Mouse (Mus musculus): ENCODE measurements at regions not wholly inside any gene's neighbourhood (a gene's known extent, or its start where the extent isn't known, plus 50 kb on each side); places are given as distances from the start of the nearest gene placed in this dataset.

DNA sequence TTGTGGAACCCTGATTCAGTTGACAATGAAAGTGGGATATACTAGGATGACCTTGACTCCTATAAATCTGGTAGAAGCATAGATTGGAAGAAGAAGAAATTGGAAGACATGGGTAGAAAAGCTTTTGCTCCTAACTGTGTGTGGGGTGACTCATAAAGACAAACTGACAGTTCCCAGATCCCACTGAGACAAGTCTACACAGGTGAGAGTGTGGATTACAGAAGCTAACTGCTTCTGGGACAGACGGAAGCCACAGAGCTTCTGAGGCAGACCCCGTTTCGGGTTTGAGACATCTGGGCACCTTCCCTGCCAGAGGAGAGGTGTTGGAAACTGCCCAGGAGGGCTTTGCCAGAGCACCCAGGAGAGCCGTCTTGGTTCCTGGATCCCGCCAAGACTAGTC is 204.7 kb upstream of the Fam98a start:
- in situ Hi-C loops (cut with MboI, MseI) = no loop called here

DNA sequence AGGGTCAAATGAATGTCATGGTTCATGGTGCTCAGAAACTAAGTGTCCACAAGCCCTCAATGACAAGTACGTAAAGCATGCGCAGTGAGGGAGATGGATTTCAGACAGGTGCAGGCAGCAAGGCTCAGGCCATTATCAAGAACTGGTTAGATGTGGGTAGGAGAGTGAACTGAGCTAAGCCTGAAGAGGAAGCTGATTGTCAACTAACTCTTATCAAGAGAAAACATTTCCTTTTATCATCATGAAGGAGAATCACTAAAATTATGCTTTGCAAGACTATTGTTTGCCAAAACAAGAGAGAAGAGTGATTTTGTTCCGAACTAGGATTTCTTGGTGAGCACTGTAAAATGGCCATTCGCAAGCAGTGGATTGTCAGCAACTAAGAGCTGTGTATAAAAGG is 164.7 kb upstream of the Fam98a start:
- in situ Hi-C loops (cut with MboI, MseI) = no loop called here

DNA sequence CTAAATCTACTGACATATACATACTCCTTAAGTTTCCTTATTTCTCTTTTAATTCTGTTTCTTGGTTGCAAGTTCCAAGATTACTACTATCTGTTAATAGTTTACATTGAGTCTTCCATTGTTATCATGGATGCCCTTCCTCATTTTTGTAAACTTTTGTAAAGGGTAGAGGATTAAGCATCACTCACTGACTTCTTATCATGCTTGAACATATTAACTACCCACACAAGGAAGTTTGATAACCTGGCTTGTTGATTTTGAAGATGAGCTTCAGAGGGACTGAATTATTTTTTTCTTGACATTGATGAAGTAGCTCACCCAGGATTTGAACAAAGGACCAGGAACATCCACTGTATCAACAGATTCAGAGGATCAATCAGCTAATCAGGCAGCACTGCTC is 162.8 kb upstream of the Fam98a start:
- in situ Hi-C loops (cut with MboI, MseI) = no loop called here

GRCm38 (mm10) chr17:75714059-75714458 is 162.3 kb upstream of the Fam98a start:
- in situ Hi-C loops (cut with MboI, MseI) = no loop called here

GRCm38 (mm10) chr17:75707687-75708086 is 155.9 kb upstream of the Fam98a start:
- in situ Hi-C loops (cut with MboI, MseI) = no loop called here

DNA sequence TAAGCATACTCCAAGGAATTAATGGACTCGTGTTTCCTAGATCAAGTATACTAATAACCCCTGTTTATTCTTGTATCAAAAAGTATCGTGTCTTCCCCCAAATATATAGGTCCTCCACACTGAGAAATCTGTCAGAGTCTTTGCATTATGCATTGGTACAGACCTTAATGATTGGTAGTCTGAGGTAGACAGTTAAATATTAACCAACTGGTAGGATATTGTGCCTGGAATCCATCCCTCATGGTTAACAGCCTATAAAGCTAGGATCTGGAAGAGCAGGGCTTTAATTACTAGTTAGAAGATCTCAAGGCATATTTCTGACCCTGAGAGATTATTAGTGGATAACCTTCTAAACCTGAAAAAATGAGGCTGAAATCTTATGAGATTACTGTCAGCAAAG is 153.6 kb upstream of the Fam98a start:
- in situ Hi-C loops (cut with MboI, MseI) = no loop called here

- in situ Hi-C loops (cut with MboI, MseI) = no loop called here
These were observed 152.1 kb upstream of the Fam98a start for GRCm38 (mm10) chr17:75703865-75704264.

DNA sequence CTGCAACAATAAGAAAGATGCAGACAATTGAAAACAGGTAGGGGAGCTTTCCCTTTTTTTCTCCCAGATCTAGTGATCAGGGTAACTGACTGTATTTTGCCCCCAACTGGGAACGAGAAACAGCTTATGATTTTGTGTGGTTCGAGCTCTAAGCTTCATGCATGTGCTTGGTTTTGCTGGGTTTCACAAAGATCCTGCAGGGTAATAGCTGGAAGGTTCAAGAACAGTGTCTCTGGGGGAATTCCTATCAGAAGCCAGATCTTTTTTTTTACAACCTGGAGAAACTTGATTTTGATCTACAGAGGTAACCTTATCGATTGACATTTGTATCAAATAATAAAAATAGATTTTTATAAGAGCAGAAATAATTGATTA is 145.0 kb upstream of the Fam98a start:
- in situ Hi-C loops (cut with MboI, MseI) = no loop called here

DNA sequence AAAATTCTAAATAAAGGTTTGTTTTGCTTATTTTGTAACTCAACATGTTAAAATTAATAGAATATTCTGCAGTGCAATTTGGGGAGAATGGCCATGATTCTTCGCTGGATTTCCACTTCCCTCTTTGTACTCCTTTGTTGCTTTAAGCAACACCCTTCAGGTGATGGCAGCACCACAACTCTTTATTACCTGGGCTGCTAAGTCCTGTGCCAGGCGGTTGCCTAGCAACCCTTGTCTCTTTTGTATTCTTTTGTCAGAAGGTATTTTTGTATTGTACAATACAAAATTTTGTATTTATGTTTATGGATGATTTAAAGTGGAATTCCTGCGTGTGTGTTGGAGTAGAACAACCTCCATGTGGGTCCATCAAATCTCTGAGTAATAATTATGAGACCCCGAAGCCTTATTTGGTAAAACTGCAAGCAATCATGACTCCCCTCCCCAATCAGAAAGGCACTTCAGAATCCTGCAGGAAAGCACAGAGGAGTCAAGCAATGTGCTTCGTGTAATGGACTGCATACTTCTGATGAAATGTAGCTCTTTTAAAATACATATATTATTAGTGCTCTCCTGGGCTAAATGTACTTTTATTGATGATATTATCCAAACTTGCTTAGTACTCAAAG is 144.5 kb upstream of the Fam98a start:
- in situ Hi-C loops (cut with MboI, MseI) = no loop called here

DNA sequence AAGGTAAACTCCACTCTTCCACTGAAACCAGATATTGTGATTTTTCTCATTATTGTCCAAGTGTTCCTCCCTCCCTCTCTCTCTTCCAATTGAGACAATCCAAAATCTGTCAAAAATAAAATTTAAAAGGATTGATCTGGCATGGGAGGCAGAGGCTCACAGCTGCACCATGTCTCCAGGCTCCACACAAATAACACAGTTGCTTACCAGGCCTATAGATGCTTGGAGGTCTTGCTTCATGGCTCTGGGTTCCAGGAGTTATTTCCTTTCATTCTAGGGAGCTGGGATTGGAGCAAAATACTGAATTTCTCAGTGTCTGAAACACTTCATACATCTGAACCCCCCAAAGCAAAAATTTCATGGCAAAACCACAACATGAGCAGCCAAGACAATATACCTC is 134.2 kb upstream of the Fam98a start:
- in situ Hi-C loops (cut with MboI, MseI) = no loop called here

GRCm38 (mm10) chr17:75646982-75647381 is 95.2 kb upstream of the Fam98a start:
- in situ Hi-C loops (cut with MboI, MseI) = no loop called here

GRCm38 (mm10) chr17:75644698-75645097 is 93.0 kb upstream of the Fam98a start:
- in situ Hi-C loops (cut with MboI, MseI) = no loop called here

DNA sequence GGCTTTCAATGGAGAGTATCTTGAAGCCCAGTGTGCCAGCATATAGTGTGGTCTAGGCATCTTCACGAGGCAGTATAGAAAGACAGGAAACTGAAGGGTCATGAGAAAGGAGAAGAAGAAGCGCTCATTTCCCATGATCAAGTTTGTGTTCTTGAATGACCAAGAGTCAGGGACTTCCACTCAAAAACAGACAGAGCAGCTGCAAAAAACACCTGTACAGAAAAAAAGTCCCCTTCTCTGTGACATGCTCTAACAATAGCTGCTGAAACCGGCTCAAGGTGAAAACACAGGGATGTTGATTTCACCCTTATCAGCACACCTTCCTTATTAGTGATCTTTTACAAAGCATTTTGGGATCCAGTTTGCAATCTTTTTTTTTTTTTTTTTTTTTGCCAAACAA is 90.6 kb upstream of the Fam98a start:
- in situ Hi-C loops (cut with MboI, MseI) = no loop called here

DNA sequence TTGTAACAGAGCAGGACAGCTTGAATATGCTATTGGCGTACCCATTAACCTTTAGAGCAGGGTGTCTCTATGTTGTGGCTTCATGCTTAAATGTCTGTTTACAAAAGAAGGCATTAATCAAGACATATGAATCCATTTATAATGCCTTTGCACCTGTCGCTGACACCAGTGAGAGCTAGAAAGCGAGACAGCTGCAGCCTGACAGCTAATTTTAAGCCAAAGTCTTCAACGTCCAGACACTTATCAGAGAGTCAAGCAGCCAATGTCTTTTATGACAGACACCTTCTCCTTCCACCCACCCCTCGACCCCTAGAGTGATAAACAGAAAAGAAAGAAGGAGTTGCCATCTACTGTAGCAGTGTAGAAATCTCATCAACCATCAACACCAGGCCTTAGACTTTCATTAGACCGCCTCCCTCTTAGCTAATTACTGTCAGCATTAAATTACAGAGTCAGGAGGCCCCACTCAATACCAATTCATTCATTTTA is 89.3 kb upstream of the Fam98a start:
- in situ Hi-C loops (cut with MboI, MseI) = no loop called here

DNA sequence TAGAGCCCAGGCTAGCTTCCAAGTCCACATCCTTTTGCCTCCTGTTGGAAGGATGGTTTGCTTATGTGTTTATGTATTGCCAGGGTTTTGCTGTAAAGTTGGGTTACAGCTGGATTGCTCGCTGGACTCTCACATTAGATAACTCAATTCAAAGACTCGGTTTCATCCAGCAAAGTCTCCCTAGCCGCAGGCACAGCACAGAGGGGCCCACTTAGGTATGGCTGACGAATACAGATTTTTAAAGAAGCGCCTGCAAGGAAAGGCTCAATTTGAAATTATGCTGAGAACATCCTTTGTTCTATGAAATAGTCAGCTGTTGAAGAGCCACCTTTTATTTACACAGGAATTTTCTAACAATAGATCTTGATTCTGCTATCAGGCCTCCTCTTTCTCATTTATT is 88.8 kb upstream of the Fam98a start:
- in situ Hi-C loops (cut with MboI, MseI) = no loop called here

DNA sequence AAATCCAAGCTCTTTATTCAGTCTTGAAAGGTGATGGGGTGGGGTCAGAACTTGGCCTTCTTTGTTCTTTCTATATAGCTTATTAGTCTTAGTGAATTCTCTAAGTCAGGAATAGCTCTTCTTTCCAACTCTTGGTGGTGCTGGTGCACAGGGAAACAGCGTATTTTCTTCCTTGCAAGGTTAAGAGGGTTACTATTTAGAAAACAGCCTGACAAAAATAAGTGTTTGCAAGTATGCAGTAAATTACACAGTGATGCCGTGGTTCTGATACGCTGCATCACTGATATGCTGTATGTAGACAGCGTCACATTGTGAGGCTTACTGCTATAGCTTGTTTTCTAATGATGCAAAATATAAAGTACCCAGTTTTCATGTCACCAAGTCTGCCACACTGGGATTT is 78.1 kb upstream of the Fam98a start:
- in situ Hi-C loops (cut with MboI, MseI) = no loop called here

DNA sequence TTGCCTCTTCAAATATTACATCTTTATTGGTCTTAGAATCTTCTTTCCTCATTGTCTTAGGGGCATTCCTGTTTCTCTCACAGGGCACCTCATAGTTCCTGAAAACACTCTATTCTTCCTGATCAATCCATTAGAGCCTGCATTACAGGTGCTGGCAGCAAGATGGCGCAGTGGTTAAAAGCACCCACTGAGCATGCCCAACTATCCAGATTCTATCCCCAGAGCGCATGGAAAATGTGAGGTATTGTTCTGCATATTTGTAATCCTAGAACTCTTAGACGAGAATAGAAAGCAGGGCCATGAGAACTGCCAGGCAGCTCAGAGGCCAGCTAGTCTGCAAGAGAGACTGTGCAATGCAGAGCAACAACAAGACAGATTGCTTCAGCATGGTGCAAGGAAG is 67.7 kb upstream of the Fam98a start:
- in situ Hi-C loops (cut with MboI, MseI) = no loop called here

GRCm38 (mm10) chr17:75618514-75618913 is 66.8 kb upstream of the Fam98a start:
- in situ Hi-C loops (cut with MboI, MseI) = no loop called here

DNA sequence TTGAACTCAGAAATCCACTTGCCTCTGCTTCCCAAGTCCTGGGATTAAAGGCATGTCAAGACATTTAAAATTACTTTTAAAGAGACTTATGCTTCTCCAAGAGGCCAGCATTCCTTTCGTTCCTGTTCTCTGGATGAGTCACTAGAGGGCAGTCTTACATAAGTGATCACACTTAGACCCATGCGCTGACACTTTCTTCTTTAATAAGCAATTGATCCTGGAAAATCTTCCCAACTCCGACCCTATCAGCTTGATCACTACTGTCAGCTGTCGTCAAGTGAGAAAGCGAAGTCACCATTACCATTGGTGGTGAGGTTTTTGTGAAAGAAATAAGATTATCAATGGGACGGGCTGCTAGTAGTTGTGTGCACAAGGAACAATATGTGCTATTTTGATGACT is 65.5 kb upstream of the Fam98a start:
- in situ Hi-C loops (cut with MboI, MseI) = no loop called here

- in situ Hi-C loops (cut with MboI, MseI) = no loop called here
These were observed 63.6 kb upstream of the Fam98a start for GRCm38 (mm10) chr17:75615335-75615734.

DNA sequence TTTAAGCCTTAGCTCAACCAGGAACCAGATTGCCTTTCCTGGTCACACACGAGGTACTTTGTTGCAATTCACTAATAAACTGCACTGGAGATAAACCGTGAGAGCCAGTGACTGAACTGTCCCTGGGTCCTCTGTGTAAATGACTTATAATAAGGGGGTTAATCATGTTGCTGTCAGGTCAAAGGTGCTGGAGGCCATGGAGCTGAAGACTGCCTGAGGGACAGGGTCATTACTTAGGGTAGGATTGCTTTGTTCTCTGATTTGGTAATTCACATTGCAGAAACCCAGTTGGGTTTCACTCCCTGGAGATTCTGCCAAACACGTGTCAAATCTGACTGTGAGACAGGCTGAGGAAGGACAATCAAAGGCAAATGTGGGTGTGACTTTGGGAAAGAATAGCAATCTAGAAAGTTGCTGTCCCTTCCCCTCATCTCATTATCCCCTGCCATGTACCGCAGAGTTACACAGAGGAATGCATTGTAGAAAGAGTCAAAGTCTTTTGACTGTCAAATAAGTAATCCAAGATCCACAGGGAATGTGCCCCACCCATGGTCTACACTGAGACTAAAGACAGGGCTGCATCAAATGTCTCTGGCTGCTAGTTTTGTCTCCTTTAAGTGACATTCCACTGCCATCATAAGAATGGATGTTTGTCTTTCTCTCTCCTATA is 51.8 kb upstream of the Fam98a start:
- in situ Hi-C loops (cut with MboI, MseI) = no loop called here

All from T-helper 2 cell (primary cell).